Mouse (Mus musculus) MN1 (cell line): ENCODE data around the gene Sh3bgr.
A peak's percentile ranks its signal among the peaks of the same experiment; 100 is the strongest.

Experiments used
- DNase-seq: peaks from one replicate; pipeline ENCODE4 v3.0.0-alpha.2; 2016; ENCODE audit warnings: low spot score

The Sh3bgr gene

DNA sequence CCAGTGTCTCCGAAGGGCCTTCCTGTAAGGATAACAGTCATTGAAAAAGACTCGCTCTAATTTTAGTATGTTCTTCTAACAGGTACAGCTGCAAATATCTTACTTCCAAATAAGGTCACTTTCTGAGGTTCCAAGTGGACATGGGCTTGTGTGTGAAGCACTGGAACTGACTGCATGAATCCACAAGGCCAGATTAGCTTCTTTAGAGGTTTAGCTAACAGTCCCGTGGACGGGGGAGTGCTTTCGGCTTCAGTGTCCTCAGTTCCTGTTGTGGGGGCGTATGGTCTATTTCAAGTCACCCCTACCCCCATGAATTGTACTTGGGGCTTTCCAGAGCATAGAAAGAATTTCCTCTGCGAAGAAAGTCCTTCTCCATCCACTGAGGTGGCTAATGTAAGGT lies 10.6 kb downstream of the Sh3bgr start:
- DNase-seq: no peak

GRCm38 (mm10) chr16:96213027-96213426 lies 12.8 kb downstream of the Sh3bgr start:
- no peak for DNase-seq

DNA sequence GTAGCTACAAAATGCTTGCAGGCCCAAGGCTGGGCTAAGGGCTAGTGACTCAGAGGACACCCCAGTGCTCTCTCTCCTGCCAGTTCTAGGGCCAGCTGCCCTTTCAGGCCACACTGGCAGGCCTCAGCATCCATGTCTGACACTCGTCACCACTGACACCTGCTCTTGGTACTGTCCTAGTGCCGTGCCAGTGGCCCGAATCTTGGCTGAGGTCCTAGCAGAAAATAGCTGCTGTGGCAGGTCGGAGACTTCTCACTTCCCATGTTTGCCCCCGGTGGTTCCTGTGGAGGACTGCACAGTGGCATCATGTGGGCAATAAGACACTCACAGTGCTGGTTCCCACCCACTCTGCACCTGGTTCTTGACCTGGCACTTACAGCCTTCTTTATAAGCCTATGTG lies 21.2 kb downstream of the Sh3bgr start:
- peak; percentile 37 for DNase-seq

DNA sequence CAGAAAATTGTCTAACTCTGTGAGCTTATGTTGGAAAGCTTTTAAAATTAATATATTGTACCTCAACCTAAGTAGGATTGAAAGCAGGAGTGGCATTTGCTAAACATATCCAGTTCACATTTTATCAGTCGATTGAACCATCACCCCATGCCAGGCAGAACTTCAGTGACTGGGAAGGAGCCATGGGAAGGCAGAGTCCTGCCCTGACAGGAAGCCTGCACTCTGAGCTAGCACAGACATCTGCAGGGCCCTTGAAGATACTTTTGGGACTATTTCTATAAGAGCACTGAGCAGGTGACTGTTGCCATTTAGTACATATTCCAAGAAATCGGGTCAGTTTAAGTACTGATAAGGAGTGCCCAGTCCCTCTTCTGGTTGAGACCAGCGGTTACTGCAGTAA lies 21.7 kb downstream of the Sh3bgr start:
- DNase-seq: no peak

- DNase-seq: no peak
These were observed 22.2 kb downstream of the Sh3bgr start for GRCm38 (mm10) chr16:96222452-96222851.

DNA sequence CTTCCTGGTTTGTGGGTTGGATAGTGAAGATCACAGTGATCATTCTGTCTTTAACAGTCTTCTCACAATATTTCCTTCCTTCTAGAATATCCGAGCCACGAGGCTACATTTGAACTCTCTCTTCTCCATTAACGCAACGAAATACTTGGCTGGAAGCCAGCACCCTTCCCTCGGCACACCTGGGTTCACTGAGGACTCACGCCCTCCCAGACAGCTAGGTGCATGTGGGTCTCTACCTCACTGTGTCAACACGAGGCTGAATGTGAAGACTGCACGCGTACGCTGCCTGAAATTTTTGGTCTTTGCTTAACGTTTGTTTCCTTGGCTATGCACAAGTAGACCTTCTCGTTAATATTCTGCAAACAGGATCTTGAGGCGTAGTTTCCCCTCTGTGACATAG lies 28.2 kb downstream of the Sh3bgr start:
- no peak for DNase-seq

GRCm38 (mm10) chr16:96229044-96229555 lies 28.9 kb downstream of the Sh3bgr start:
- DNase-seq: no peak

GRCm38 (mm10) chr16:96230411-96230810 lies 30.2 kb downstream of the Sh3bgr start:
- DNase-seq: peak; percentile 71

GRCm38 (mm10) chr16:96231251-96231650 lies 31.0 kb downstream of the Sh3bgr start:
- no peak for DNase-seq

- DNase-seq: no peak
These were observed 31.7 kb downstream of the Sh3bgr start for GRCm38 (mm10) chr16:96231974-96232373.

DNA sequence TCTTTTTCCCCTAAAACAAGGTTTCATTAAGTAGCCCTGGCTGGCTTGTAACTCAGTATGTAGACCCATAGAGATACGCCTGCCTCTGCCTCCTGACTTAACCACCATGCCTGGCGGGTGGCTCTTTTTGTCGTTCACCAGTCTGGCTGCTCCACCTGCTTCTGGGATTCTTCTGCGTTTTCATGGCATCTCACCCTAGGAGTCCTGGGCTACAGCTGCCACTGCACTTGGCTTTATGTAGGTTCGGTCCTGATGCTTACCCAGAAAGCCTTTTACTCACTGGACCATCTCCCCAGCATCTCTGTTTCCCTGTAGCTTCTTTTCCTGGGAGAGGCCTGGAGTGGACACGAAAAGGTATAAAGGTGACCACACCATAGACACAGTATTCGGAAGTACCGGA lies 33.7 kb downstream of the Sh3bgr start:
- no peak for DNase-seq

DNA sequence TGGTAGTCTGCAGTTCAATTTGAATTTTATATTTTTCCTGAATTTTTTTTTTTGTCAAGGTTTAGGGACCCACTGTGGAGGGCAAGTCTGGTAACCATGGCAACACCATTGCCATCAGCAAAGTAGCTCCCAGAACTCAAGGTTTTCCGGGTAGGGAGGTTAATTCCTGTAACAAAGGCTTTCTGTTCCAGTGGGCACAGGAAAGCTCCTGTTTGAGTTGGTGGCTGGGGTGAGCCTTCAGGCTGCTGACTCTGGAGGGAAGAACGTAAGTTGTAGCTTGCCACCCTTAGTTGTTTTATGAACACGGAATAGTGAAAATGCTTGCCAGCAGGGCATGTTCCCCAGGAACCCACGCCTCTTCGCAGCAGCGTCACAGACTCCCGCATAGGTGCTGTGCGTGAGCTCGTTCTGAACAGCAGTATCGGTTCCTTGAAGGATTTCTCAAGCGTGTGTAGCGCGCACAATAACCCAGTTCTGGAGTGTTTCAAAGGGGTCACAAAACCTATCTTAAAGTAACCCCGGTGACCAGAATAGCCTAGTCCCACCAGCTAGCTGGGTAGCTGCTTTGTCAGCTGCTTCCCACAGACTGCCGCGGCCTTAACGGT lies 35.2 kb downstream of the Sh3bgr start, which contains the start of gene B3galt5:
Gene B3galt5, plus strand, starts transcription at position 436 of the 605 bp plus-strand sequence.
- DNase-seq: no peak

DNA sequence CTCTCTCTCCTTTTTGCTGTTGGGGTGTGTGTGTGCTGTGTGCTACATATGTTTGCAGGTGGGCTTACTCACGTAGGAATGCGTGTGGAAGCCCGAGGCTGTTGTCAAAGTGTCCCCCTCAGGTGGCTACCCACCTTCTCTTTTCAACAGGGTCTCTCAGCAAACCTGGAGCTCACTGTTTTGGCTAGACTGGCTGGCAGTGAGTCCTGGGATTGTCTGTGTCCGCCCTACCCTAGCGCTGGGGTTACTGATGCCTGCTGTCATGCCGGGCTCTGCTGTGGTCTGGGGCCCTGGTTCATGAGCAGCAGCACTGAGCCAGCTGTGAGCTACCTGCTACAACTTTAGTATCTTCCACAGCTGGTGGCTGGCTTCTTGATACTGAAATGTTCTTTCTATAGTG lies 44.2 kb downstream of the Sh3bgr start:
- DNase-seq: no peak

DNA sequence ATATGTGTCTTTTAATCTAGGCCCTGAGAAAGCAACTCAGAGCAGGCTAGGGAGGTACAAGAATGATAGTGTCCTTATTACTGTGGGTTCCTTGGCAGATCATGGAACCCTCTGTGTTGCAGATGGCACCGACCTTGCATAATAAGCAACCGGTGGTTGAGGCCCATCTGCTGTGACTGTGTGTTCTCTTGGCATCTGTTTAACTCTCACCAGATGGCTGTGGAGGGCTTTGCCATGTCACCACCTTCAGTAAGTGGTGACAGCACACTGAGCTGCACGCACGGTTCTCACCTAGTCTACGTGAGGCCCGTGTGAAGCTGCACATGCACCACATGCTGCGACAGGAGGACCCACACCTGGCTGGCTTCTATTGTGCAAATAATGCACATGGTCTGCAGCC lies 49.4 kb downstream of the Sh3bgr start:
- no peak for DNase-seq

- DNase-seq: no peak
These were observed 51.9 kb downstream of the Sh3bgr start for GRCm38 (mm10) chr16:96252146-96252545.

GRCm38 (mm10) chr16:96258429-96258828 lies 58.2 kb downstream of the Sh3bgr start:
- DNase-seq: no peak

DNA sequence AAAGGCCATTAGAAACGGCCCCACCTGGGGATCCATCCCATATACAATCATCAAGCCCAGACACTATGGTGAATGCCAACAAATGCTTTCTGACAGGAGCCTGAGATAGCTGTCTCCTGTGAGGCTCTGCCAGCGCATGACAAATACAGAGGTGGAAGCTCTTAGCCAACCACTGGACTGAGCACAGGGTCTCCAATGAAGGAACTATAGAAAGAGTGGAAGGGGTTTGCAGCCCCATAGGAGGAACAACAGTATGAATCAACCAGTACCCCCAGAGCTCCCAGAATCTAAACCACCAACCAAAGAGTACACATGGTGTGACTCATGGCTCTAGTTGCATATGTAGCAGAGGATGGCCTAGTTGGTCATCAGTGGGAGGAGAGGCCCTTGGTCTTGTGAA lies 71.5 kb downstream of the Sh3bgr start:
- DNase-seq: no peak

GRCm38 (mm10) chr16:96272929-96273619 lies 72.8 kb downstream of the Sh3bgr start:
- DNase-seq: no peak

DNA sequence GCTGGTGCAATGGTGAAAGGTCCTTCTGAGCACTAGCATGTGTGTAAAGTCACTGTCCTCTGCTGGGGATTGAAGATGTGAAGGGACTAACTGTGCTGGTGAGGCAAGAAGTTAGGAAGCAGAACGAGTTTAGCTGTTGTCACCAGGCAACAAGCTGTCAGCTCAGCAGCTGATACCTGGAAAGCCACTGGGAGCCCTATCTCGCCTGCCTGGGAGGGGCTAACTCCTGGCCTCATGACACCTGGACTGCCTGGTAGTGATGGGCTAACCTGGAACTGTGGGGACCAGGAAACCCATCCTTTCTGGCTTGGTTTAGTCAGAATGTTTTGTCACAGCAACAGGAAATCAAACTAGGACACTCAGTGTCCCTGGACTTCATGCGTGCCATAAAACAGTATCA lies 76.3 kb downstream of the Sh3bgr start:
- no peak for DNase-seq
